Mouse (Mus musculus): ENCODE data around the gene Phactr4. TPM values are rescaled to one million over a fixed set of nuclear protein-coding genes. Genes with fewer than 3 reads are reported as not detected.

The Phactr4 gene
- total and polyA plus RNA-seq, 3 experiments = 7.2 to 79.5 (median 28.7) TPM

DNA sequence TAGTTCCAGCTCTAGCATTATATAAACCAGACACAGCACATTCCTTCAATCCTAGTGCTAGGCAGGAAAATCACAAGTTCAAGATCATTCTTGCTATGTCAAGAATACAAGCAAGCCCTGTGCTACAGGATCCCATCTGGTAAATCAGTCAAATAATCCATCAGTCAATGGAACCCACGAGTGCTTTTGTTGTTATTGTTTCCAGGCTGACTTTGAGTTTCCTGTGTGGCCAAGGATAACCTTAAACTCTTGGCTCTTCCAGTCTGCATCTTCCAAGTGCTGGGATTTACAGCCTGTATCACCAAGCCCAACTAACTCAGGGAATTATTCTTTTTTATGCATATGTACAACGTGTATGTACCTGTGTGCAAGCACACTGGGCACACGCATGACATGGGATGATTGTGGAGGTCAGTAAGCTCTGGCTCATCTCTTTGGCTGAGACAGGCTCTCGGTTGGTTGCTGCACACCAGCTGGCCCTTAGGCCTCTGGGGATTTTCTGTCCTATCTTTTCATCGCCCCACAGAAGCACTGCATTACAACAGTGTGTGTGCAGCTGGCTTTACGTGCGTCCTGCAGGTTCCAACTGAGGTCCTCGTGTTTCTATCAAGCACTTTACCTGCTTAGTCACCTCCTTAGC is 36.4 kb downstream of the Phactr4 start:
- Histone ChIP-seq H3K27me3 (ENCODE audit: control insufficient read depth in 1 of 2, insufficient read depth in 2 of 2, low read length in 2 of 2) (no peaks in the 10 kb centered on the region), H3K27ac (ENCODE audit: control insufficient read depth, low read depth, low read length) (no peak overlapping the region), H3K4me3 (ENCODE audit: control insufficient read depth in 1 of 2, insufficient read depth in 1 of 2, low read depth in 2 of 2, low read length in 2 of 2) (no peak overlapping the region), H3K9me3 (replicated peaks; ENCODE audit: insufficient read depth, low read length) (no peaks in the 10 kb centered on the region), H3K9ac (ENCODE audit: control insufficient read depth, low read depth, low read length, poor library complexity, severe bottlenecking) (no peak overlapping the region), H3K36me3 (ENCODE audit: control insufficient read depth in 1 of 2, insufficient read depth in 2 of 2, low read length in 2 of 2) (peaks cover 5 to 20% of the 10 kb centered on the region in 2 experiments), H3K4me1 (ENCODE audit: control insufficient read depth in 1 of 2, insufficient read depth in 2 of 2, low read length in 2 of 2) (peaks cover 11 to 21% of the 10 kb centered on the region in 2 experiments), H3K79me2 (ENCODE audit: control insufficient read depth, insufficient read depth, low read length, poor library complexity) (peaks cover 18% of the 10 kb centered on the region)
- DNase-seq (ENCODE audit: low read depth, low spot score) = no peak
- TF ChIP-seq MYC (IDR thresholded peaks at IDR 0.05; ENCODE audit: low read depth, low read length) (no peak), RAD21 (IDR thresholded peaks at IDR 0.05; ENCODE audit: low read depth, low read length) (no peak), POLR2AphosphoS2 (IDR thresholded peaks at IDR 0.05; ENCODE audit: low read length) (no peak), POLR2AphosphoS5 (IDR thresholded peaks at IDR 0.05; ENCODE audit: borderline replicate concordance, low read depth, low read length) (no peak)

DNA sequence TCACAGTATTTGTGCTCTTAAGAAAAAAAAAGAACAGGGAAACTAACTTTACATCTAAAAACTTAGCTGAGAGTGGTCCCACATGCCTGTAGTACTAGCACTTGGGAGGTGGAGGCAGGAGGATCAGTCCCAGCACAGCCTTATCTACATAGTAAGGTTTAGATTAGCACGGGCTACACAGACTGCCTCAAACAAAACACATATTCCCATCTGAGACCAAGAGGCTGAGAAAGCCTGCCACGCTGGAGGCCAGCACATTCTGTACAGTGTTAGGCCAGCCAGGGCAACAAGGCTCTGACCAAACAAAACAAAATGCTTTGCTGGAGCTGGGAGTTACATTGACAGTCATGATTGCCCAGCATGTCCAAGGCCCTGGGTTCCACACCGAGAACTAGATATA is 38.8 kb downstream of the Phactr4 start:
- Histone ChIP-seq H3K36me3 (ENCODE audit: control insufficient read depth in 1 of 2, insufficient read depth in 2 of 2, low read length in 2 of 2) (peaks cover 0 to 5% of the 10 kb centered on the region in 2 experiments; a peak in 3 of 4 replicates), H3K27ac (ENCODE audit: control insufficient read depth, low read depth, low read length) (no peak overlapping the region), H3K9ac (ENCODE audit: control insufficient read depth, low read depth, low read length, poor library complexity, severe bottlenecking) (no peak overlapping the region), H3K27me3 (ENCODE audit: control insufficient read depth in 1 of 2, insufficient read depth in 2 of 2, low read length in 2 of 2) (no peaks in the 10 kb centered on the region), H3K4me3 (ENCODE audit: control insufficient read depth in 1 of 2, insufficient read depth in 1 of 2, low read depth in 2 of 2, low read length in 2 of 2) (no peak overlapping the region), H3K9me3 (replicated peaks; ENCODE audit: insufficient read depth, low read length) (no peaks in the 10 kb centered on the region), H3K79me2 (ENCODE audit: control insufficient read depth, insufficient read depth, low read length, poor library complexity) (peaks cover 5% of the 10 kb centered on the region), H3K4me1 (ENCODE audit: control insufficient read depth in 1 of 2, insufficient read depth in 2 of 2, low read length in 2 of 2) (peaks cover 2 to 5% of the 10 kb centered on the region in 2 experiments; a peak in 1 of 4 replicates)
- TF ChIP-seq GATA1 (IDR thresholded peaks at IDR 0.05; ENCODE audit: low read depth, low read length) (0 out of 2 replicates have a peak, but pooled peaks have one; percentile 29), TBP (IDR thresholded peaks at IDR 0.05; ENCODE audit: low read depth, low read length) (no peak)
- DNase-seq (ENCODE audit: low read depth, low spot score) = no peak

GRCm38 (mm10) chr4:132382296-132382695 is 40.0 kb downstream of the Phactr4 start:
- no peak overlapping the region for H3K9ac ChIP-seq (ENCODE audit: control insufficient read depth, low read depth, low read length, poor library complexity, severe bottlenecking)
- peak; percentile 32 for DNase-seq (ENCODE audit: low read depth, low spot score)
- H3K36me3 ChIP-seq (ENCODE audit: control insufficient read depth in 1 of 2, insufficient read depth in 2 of 2, low read length in 2 of 2) = peaks cover 0 to 7% of the 10 kb centered on the region in 2 experiments; a peak in 2 of 4 replicates
- H3K27me3 ChIP-seq (ENCODE audit: control insufficient read depth in 1 of 2, insufficient read depth in 2 of 2, low read length in 2 of 2) = no peaks in the 10 kb centered on the region
- no peaks in the 10 kb centered on the region for H3K79me2 ChIP-seq (ENCODE audit: control insufficient read depth, insufficient read depth, low read length, poor library complexity)
- H3K27ac ChIP-seq (ENCODE audit: control insufficient read depth, low read depth, low read length) = no peak overlapping the region
- TF ChIP-seq TBP (IDR thresholded peaks at IDR 0.05; ENCODE audit: low read depth, low read length) (no peak), SMC3 (IDR thresholded peaks at IDR 0.05; ENCODE audit: low read depth, low read length) (no peak), RCOR1 (IDR thresholded peaks at IDR 0.05; ENCODE audit: low read depth, low read length) (peak; percentile 79)
- H3K4me1 ChIP-seq (ENCODE audit: control insufficient read depth in 1 of 2, insufficient read depth in 2 of 2, low read length in 2 of 2) = peaks cover 2 to 5% of the 10 kb centered on the region in 2 experiments; a peak in 1 of 4 replicates
- H3K4me3 ChIP-seq (ENCODE audit: control insufficient read depth in 1 of 2, insufficient read depth in 1 of 2, low read depth in 2 of 2, low read length in 2 of 2) = no peak overlapping the region
- no peaks in the 10 kb centered on the region for H3K9me3 ChIP-seq (replicated peaks; ENCODE audit: insufficient read depth, low read length)
